Mouse (Mus musculus): Measurements from ENCODE around the gene Vps51. TPM values are rescaled to one million over a fixed set of nuclear protein-coding genes. Genes with fewer than 3 reads are reported as not detected.

Vps51 gene
- polyA plus RNA-seq, 1 experiment from 2014 or later: 50.7 TPM

- no peak overlapping the region for H3K9ac ChIP-seq (ENCODE audit: low read length)
Observed at GRCm38 (mm10) chr19:6030520-6031280, 46.3 kb downstream of the Vps51 start.

DNA sequence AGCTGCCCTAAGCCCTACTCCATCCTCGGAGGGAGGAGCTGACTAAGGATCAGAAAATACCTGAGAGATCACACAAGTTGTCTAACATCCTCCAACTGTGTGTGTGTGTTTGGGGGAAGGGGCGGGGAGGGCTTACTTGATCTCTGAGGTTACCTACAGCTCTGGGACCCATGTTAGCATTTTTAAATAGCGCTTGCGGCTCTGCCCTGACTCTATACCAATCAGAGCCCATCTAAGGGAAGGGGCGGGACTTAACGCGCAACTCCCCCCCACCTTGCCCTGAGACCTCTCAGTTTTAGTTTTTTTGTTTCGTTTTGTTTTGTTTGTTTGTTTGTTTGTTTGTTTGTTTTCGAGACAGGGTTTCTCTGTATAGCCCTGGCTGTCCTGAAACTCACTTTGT is 47.6 kb downstream of the Vps51 start:
- Histone ChIP-seq H3K9ac (ENCODE audit: low read length) (no peak overlapping the region), H3K4me3 (ENCODE audit: low read length) (no peak overlapping the region), H3K27me3 (ENCODE audit: control insufficient read depth, insufficient read depth, low read length) (no peaks in the 10 kb centered on the region), H3K9me3 (replicated peaks; ENCODE audit: control insufficient read depth, low read length) (no peaks in the 10 kb centered on the region), H3K36me3 (ENCODE audit: control insufficient read depth, insufficient read depth) (no peaks in the 10 kb centered on the region), H3K4me1 (ENCODE audit: control insufficient read depth, insufficient read depth, low read length) (no peaks in the 10 kb centered on the region), H3K27ac (ENCODE audit: low read length) (no peak overlapping the region), H3K4me2 (ENCODE audit: low read depth, low read length) (no peak overlapping the region)
- ATAC-seq (replicated peaks; ENCODE audit: extremely low read depth, insufficient read depth, low FRiP score): no peak
- WGBS: 69% methylated on average over 9 of the region's 9 CpGs

More at GRCm38 (mm10) chr19:6030520-6031280, 46.3 kb downstream of the Vps51 start:
- no peak for ATAC-seq (replicated peaks; ENCODE audit: extremely low read depth, insufficient read depth, low FRiP score)
- H3K9me3 ChIP-seq (replicated peaks; ENCODE audit: control insufficient read depth, low read length): no peaks in the 10 kb centered on the region
- H3K4me1 ChIP-seq (ENCODE audit: control insufficient read depth, insufficient read depth, low read length): no peaks in the 10 kb centered on the region
- WGBS: 65% methylated on average over 13 of the region's 14 CpGs
- H3K36me3 ChIP-seq (ENCODE audit: control insufficient read depth, insufficient read depth): no peaks in the 10 kb centered on the region
- H3K27ac ChIP-seq (ENCODE audit: low read length): no peak overlapping the region
- no peak overlapping the region for H3K4me3 ChIP-seq (ENCODE audit: low read length)
- H3K27me3 ChIP-seq (ENCODE audit: control insufficient read depth, insufficient read depth, low read length): no peaks in the 10 kb centered on the region
- H3K4me2 ChIP-seq (ENCODE audit: low read depth, low read length): no peak overlapping the region

GRCm38 (mm10) chr19:6028991-6029390 is 48.0 kb downstream of the Vps51 start:
- Histone ChIP-seq H3K27ac (ENCODE audit: low read length) (no peak overlapping the region), H3K4me2 (ENCODE audit: low read depth, low read length) (no peak overlapping the region), H3K9me3 (replicated peaks; ENCODE audit: control insufficient read depth, low read length) (no peaks in the 10 kb centered on the region), H3K4me1 (ENCODE audit: control insufficient read depth, insufficient read depth, low read length) (no peaks in the 10 kb centered on the region), H3K27me3 (ENCODE audit: control insufficient read depth, insufficient read depth, low read length) (no peaks in the 10 kb centered on the region), H3K4me3 (ENCODE audit: low read length) (no peak overlapping the region), H3K9ac (ENCODE audit: low read length) (no peak overlapping the region), H3K36me3 (ENCODE audit: control insufficient read depth, insufficient read depth) (no peaks in the 10 kb centered on the region)
- 73% methylated on average over 6 of the region's 6 CpGs for WGBS
- ATAC-seq (replicated peaks; ENCODE audit: extremely low read depth, insufficient read depth, low FRiP score): no peak

- 72% methylated on average over 7 of the region's 7 CpGs for WGBS
Observed at GRCm38 (mm10) chr19:6023930-6024329, 53.1 kb downstream of the Vps51 start.

DNA sequence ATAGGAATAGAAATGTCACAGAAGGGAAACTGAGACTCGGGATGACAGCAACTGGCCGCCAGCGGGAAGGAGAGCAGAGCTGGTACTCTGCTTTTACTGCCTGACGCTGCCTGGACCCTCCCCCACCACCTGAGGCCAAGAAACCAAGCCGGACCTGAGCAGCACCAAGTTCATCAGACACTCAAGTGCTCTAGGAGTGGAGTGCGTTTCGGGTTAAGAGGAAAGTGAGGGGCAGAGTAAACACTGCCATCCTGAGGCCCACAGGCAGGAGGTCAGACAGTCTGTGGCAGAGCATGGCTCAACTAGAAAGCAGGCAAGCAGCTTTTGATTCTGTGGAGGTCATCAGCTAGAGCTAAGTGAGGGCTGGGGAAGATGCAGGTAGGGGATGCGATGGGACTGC is 54.0 kb downstream of the Vps51 start:
- WGBS: 50% methylated on average over 8 of the region's 8 CpGs
- H3K27ac ChIP-seq (ENCODE audit: low read length): no peak overlapping the region

More at GRCm38 (mm10) chr19:6023930-6024329, 53.1 kb downstream of the Vps51 start:
- no peaks in the 10 kb centered on the region for H3K27me3 ChIP-seq (ENCODE audit: control insufficient read depth, insufficient read depth, low read length)
- H3K4me1 ChIP-seq (ENCODE audit: control insufficient read depth, insufficient read depth, low read length): peaks cover 2% of the 10 kb centered on the region; the same call in 1 of the 2 replicates
- no peak for ATAC-seq (replicated peaks; ENCODE audit: extremely low read depth, insufficient read depth, low FRiP score)
- H3K9me3 ChIP-seq (replicated peaks; ENCODE audit: control insufficient read depth, low read length): no peaks in the 10 kb centered on the region
- H3K36me3 ChIP-seq (ENCODE audit: control insufficient read depth, insufficient read depth): no peaks in the 10 kb centered on the region
- no peak overlapping the region for H3K9ac ChIP-seq (ENCODE audit: low read length)
- no peak overlapping the region for H3K4me2 ChIP-seq (ENCODE audit: low read depth, low read length)
- no peak overlapping the region for H3K27ac ChIP-seq (ENCODE audit: low read length)
- H3K4me3 ChIP-seq (ENCODE audit: low read length): no peak overlapping the region

DNA sequence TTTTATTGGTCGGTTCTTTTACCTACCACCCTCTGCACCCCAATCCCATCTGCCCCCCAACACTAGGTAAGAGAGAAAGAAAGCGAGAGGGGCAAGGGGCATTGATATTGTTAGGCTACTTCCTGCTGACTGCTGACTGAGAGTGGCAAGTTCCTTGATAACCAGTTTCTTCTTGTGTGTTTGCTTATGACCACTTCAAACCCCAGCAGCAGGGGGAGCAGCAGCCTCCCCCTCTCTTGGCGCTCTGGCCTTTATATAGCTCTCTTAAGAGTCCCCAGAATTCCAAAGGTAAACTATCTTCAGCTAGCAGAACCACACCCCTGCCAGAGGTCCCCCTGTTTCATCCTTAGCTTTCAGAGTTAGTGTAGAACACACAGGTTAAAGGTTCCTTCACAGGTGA is 56.8 kb downstream of the Vps51 start:
- H3K27me3 ChIP-seq (ENCODE audit: control insufficient read depth, insufficient read depth, low read length): no peaks in the 10 kb centered on the region
- no peak overlapping the region for H3K4me3 ChIP-seq (ENCODE audit: low read length)
- H3K27ac ChIP-seq (ENCODE audit: low read length): no peak overlapping the region
- H3K36me3 ChIP-seq (ENCODE audit: control insufficient read depth, insufficient read depth): no peaks in the 10 kb centered on the region
- no peak overlapping the region for H3K9ac ChIP-seq (ENCODE audit: low read length)
- WGBS: 38% methylated on average over 3 of the region's 3 CpGs
- H3K9me3 ChIP-seq (replicated peaks; ENCODE audit: control insufficient read depth, low read length): no peaks in the 10 kb centered on the region
- H3K4me1 ChIP-seq (ENCODE audit: control insufficient read depth, insufficient read depth, low read length): peaks cover 7% of the 10 kb centered on the region; the same call in 1 of the 2 replicates
- ATAC-seq (replicated peaks; ENCODE audit: extremely low read depth, insufficient read depth, low FRiP score): no peak
- H3K4me2 ChIP-seq (ENCODE audit: low read depth, low read length): no peak overlapping the region

More for the DNA sequence above, 54.0 kb downstream of the Vps51 start:
- no peak overlapping the region for H3K4me3 ChIP-seq (ENCODE audit: low read length)
- H3K9me3 ChIP-seq (replicated peaks; ENCODE audit: control insufficient read depth, low read length): no peaks in the 10 kb centered on the region
- H3K9ac ChIP-seq (ENCODE audit: low read length): no peak overlapping the region
- no peak overlapping the region for H3K4me2 ChIP-seq (ENCODE audit: low read depth, low read length)
- ATAC-seq (replicated peaks; ENCODE audit: extremely low read depth, insufficient read depth, low FRiP score): no peak
- no peaks in the 10 kb centered on the region for H3K27me3 ChIP-seq (ENCODE audit: control insufficient read depth, insufficient read depth, low read length)
- H3K4me1 ChIP-seq (ENCODE audit: control insufficient read depth, insufficient read depth, low read length): peaks cover 2% of the 10 kb centered on the region; the same call in 1 of the 2 replicates
- H3K36me3 ChIP-seq (ENCODE audit: control insufficient read depth, insufficient read depth): no peaks in the 10 kb centered on the region

DNA sequence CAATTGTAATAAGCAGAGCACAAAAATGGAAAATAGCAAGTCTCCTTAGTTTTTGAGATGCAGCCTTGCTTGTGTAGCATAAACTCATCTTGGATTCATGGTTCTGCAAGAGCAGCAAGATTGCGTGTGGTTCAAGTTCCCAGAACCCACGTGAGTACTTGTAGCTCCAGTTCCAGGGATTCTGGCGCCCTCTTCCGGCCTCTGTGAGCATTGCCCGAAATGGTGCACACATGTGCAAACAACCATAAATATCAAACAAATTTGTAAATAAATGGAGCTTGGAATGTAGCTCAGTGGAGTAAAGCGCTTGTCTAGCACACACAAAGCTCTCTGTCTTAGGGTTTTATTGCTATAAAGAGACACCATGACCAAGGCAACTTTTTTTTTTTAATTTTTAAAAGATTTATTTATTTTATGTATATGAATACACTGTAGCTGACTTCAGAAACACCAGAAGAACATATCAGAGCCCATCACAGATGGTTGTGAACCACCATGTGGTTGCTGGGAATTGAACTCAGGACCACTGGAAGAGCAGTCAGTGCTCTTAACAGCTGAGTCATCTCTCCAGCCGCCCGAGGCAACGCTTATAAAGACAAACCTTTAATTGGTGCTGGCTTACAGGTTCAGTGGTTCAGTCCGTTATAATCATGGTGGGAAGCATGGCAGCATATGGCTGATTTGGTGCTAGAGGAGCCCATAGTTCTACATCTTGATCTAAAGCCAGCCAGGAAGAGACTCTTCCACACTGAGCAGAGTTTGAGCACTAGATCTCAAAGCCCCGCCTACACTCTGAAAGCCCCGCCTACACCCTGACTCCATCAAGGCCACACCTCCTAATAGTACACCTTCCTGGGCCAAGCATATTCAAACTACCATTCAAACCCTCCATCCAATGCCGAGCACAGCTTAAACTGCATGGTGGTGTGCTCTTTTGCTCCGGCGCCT is 58.6 kb downstream of the Vps51 start:
- Histone ChIP-seq H3K9me3 (replicated peaks; ENCODE audit: control insufficient read depth, low read length) (no peaks in the 10 kb centered on the region), H3K27me3 (ENCODE audit: control insufficient read depth, insufficient read depth, low read length) (no peaks in the 10 kb centered on the region), H3K36me3 (ENCODE audit: control insufficient read depth, insufficient read depth) (no peaks in the 10 kb centered on the region), H3K4me2 (ENCODE audit: low read depth, low read length) (no peak overlapping the region), H3K9ac (ENCODE audit: low read length) (no peak overlapping the region), H3K4me1 (ENCODE audit: control insufficient read depth, insufficient read depth, low read length) (peaks cover 12% of the 10 kb centered on the region; the same call in 1 of the 2 replicates), H3K27ac (ENCODE audit: low read length) (no peak overlapping the region), H3K4me3 (ENCODE audit: low read length) (no peak overlapping the region)
- no peak for ATAC-seq (replicated peaks; ENCODE audit: extremely low read depth, insufficient read depth, low FRiP score)
- 31% methylated on average over 15 of the region's 15 CpGs for WGBS
